Mouse (Mus musculus) heart, adult 2 months (tissue): ENCODE data around the gene Dcxr. TPM values are rescaled to one million over a fixed set of nuclear protein-coding genes. Genes with fewer than 3 reads are reported as not detected.

Experiments used
- DNase-seq, 2 experiments: peaks; one replicate each; pipeline ENCODE4 v3.0.0; 2021
- H3K27ac ChIP-seq: fragments of 200-600 bp; 2 replicates; pipeline ENCODE4 v1.8.1; 2022
- H3K27me3 ChIP-seq: fragments of 200-500 bp; 2 replicates; pipeline ENCODE4 v1.6.1; 2012; ENCODE audit warnings: mild to moderate bottlenecking, low read length, inconsistent platforms, mixed read lengths; ENCODE audit not compliant: control insufficient read depth, insufficient read depth
- H3K36me3 ChIP-seq: fragments of 200-500 bp; 2 replicates; pipeline ENCODE4 v1.6.1; 2012; ENCODE audit warnings: low read length, inconsistent platforms; ENCODE audit not compliant: control insufficient read depth, insufficient read depth
- H3K4me1 ChIP-seq: fragments of 200-500 bp; 2 replicates; pipeline ENCODE4 v1.6.1; 2011; ENCODE audit warnings: low read length; ENCODE audit not compliant: control insufficient read depth, insufficient read depth
- H3K4me3 ChIP-seq: fragments of 200-600 bp; 2 replicates; pipeline ENCODE4 v1.8.1; 2022
- H3K79me2 ChIP-seq: fragments of 200-500 bp; replicated peaks from 2 replicates; pipeline ENCODE4 v1.6.1; 2012; ENCODE audit warnings: mild to moderate bottlenecking, inconsistent platforms, low read length, moderate library complexity, mixed read lengths; ENCODE audit not compliant: control insufficient read depth, insufficient read depth
- H3K9ac ChIP-seq: fragments of 200-500 bp; 2 replicates; pipeline ENCODE4 v1.6.1; 2012; ENCODE audit warnings: low read depth, mild to moderate bottlenecking, control low read depth, inconsistent platforms, low read length, mixed read lengths
- CTCF ChIP-seq: fragments of 200-600 bp; IDR thresholded peaks from 2 replicates; pipeline ENCODE4 v1.8.1; 2022; ENCODE audit warnings: antibody characterized with exemption, mild to moderate bottlenecking, moderate library complexity
- EP300 ChIP-seq: fragments of 200-500 bp; IDR thresholded peaks from 2 replicates; pipeline ENCODE4 v1.6.1; 2011; ENCODE audit warnings: low read depth, low read length, control low read depth; ENCODE audit not compliant: insufficient read depth
- POLR2A ChIP-seq: fragments of 200-500 bp; IDR thresholded peaks from 2 replicates; pipeline ENCODE4 v1.6.1; 2011; ENCODE audit warnings: mild to moderate bottlenecking, low read depth, low read length, control low read depth; ENCODE audit not compliant: insufficient read depth
- WGBS: fragments of 180-500 bp; shearing (Covaris S2); methylation state at CpG from one replicate; pipeline ENCODE4 v1.1.7; 2018; 5-methylcytosine and 5-hydroxymethylcytosine counted together
- intact Hi-C: fragments of 180-260 bp; cut with DNase I; formaldehyde crosslinking; loops from one replicate; pipeline ENCODE4 v1.15.1; 2025
- polyA plus RNA-seq: library from polyadenylated mRNA; depleted of rRNA; stranded (reverse); fragments of >200 nt; gene quantifications from 2 replicates; pipeline ENCODE4 v1.2.3, GENCODE M21; 2012
- total RNA-seq, 2 experiments: library from RNA; stranded (reverse); gene quantifications; 2 replicates each; pipeline ENCODE4 v1.2.3; 2021

Dcxr gene
- total and polyA plus RNA-seq, 3 experiments, result 12.1 to 35.5 (median 12.9) TPM

GRCm38 (mm10) chr11:120719841-120720376, 7.2 kb downstream of the Dcxr start:
- no peak overlapping the region for H3K9ac ChIP-seq
- no peaks in the 10 kb centered on the region for H3K36me3 ChIP-seq
- H3K27me3 ChIP-seq, result 0 out of 2 replicates have a peak, but pooled peaks cover 1% of the 10 kb centered on the region
- DNase-seq, result no peak
- H3K27ac ChIP-seq, result no peak overlapping the region
- TF ChIP-seq POLR2A, result no peak
- no peak for TF ChIP-seq CTCF
- no peak for TF ChIP-seq EP300
- peaks cover 2% of the 10 kb centered on the region; the same call in 1 of the 2 replicates for H3K4me1 ChIP-seq
- H3K4me3 ChIP-seq, result no peak overlapping the region
- H3K79me2 ChIP-seq, result no peaks in the 10 kb centered on the region
- 92% methylated on average over 13 of the region's 13 CpGs for WGBS
- intact Hi-C loops, result loop anchor here (1.0 to 10.0 kb wide), 5 partner anchors 31 to 325 kb away; no protein-coding TSS in a partner anchor

DNA sequence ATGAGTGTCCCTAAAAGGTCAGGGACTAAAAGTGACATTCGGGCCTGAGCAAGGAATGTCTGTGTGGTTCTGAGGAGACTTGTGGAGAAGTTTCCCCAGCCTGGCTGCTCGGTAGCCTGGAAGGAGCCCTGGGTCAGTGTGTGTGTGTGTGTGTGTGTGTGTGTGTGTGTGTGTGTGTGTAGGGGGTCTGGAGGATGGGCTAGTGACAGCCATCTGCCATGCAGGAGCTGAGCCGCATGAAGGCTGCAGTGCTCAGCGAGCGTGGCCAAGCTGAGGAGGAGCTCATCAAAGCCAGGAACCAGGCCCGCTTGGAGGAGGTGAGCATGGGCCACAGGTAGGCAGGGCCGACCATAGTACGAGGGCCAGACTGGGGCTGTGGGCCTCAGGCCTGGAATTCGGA, 7.8 kb downstream of the Dcxr start:
- Histone ChIP-seq H3K36me3 (no peaks in the 10 kb centered on the region), H3K27ac (no peak overlapping the region), H3K79me2 (no peaks in the 10 kb centered on the region), H3K4me3 (no peak overlapping the region), H3K27me3 (0 out of 2 replicates have a peak, but pooled peaks cover 1% of the 10 kb centered on the region), H3K4me1 (peaks cover 3% of the 10 kb centered on the region; the same call in 1 of the 2 replicates), H3K9ac (no peak overlapping the region)
- no peak for DNase-seq
- TF ChIP-seq POLR2A (no peak), CTCF (no peak), EP300 (no peak)
- intact Hi-C loops, result no loop called here
- 91% methylated on average over 9 of the region's 9 CpGs for WGBS

- H3K27me3 ChIP-seq, result no peaks in the 10 kb centered on the region
- H3K9ac ChIP-seq, result no peak overlapping the region
- intact Hi-C loops, result no loop called here
- no peaks in the 10 kb centered on the region for H3K79me2 ChIP-seq
- TF ChIP-seq EP300, result no peak
- no peak for TF ChIP-seq POLR2A
- H3K4me3 ChIP-seq, result no peak overlapping the region
- no peak overlapping the region for H3K27ac ChIP-seq
- no peaks in the 10 kb centered on the region for H3K36me3 ChIP-seq
- H3K4me1 ChIP-seq, result peaks cover 5% of the 10 kb centered on the region; the same call in 1 of the 2 replicates
- no peak for DNase-seq
- WGBS, result 88% methylated on average over 9 of the region's 9 CpGs
Measured at GRCm38 (mm10) chr11:120715131-120715530, 11.9 kb downstream of the Dcxr start.

DNA sequence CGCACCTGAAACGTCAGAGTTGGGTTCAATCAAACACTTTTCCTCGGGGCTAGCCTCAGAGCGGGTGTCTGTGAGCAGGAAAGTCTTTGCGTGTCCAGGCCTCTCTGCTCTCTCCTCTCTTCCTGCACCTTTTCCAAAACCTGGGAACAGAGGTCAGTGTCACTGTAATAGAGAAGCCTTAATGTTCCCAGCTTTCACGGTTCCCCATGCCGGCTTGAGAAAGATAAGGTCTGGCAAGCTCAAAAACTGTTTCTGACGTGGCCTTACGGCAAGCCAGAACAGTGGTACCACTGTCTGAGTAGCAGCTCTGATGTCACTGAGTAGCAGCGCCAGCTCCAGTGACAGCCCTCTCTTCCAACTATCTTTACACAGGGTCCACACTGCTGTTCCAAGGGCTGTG, 12.5 kb downstream of the Dcxr start:
- WGBS, result 39% methylated on average over 10 of the region's 10 CpGs
- Histone ChIP-seq H3K36me3 (no peaks in the 10 kb centered on the region), H3K27ac (no peak overlapping the region), H3K79me2 (no peaks in the 10 kb centered on the region), H3K27me3 (no peaks in the 10 kb centered on the region), H3K9ac (no peak overlapping the region), H3K4me3 (peak overlapping the region; percentile 65), H3K4me1 (peaks cover 5% of the 10 kb centered on the region; the same call in 1 of the 2 replicates)
- TF ChIP-seq EP300, result no peak
- TF ChIP-seq CTCF, result no peak
- no peak for TF ChIP-seq POLR2A
- DNase-seq, result no peak
- intact Hi-C loops, result loop anchor here (5.0 kb wide), 1 partner anchor 132 kb away; the partner anchor contains the start of gene Arhgdia

DNA sequence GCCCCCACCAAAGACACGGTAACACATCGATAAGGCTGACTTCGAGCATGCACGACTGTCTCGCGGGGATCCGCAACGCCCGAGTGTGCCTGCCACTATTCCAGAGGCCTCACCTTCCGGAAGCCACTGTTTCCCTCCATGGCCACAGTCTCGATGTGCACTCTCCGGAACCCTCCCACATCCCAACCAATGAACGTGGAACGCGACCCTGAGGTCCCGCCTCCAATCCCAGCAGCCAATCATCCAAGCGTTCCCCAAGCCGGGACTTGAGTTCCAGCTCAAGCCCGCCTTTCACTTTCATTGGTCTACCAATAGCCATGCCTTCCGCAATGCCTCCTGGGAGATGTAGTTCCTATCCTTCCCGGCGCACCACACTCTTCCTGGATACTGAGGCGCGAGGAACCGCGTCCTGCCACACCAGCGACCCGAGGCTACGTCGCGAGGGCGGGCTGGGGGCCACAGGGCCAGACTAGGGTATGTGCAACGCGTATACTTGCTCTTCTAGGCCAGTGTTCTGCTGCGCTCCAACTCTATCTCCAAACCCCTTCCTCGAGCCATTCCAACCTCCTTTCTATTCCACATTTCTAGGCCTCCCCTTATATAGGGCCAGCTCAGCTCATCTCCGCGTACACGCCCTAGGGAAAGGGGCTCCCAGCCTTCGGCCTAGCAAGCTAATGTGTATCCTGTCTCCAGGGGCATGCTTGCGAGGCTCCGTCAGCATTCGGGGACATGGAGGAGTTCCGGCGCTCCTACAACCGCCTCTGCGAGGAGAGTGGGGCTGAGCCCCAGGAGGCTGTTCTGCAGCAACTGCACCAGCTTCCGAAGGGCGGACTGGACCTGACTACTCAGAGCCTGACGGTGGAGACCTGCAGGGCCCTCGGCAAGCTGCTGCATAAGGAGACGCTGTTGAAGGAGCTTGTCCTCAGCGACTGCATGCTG, 13.2 kb downstream of the Dcxr start, which contains the start of the genes Cenpx and Lrrc45:
Gene Cenpx, minus strand, starts transcription at position 159 of the 939 bp plus-strand sequence.
Gene Lrrc45, plus strand, starts transcription at position 346 of the 939 bp plus-strand sequence.
- 2% methylated on average over 53 of the region's 53 CpGs for WGBS
- H3K79me2 ChIP-seq, result no peaks in the 10 kb centered on the region
- H3K36me3 ChIP-seq, result no peaks in the 10 kb centered on the region
- no peaks in the 10 kb centered on the region for H3K27me3 ChIP-seq
- peak within 1 kb of the TSS; percentile 65 for H3K4me3 ChIP-seq
- H3K27ac ChIP-seq, result peak within 1 kb of the TSS; percentile 76
- no peak for TF ChIP-seq CTCF
- 0 out of 2 replicates have a peak, but pooled peaks have one; percentile 41 for TF ChIP-seq EP300
- peak; percentile 88 for TF ChIP-seq POLR2A
- peaks cover 5% of the 10 kb centered on the region; the same call in 1 of the 2 replicates for H3K4me1 ChIP-seq
- peak within 1 kb of the TSS; percentile 58 for H3K9ac ChIP-seq
- intact Hi-C loops, result loop anchor here (2.0 to 5.0 kb wide), 4 partner anchors 89 to 225 kb away; partner anchors contain the start of genes Arhgdia and Sirt7
- DNase-seq, result peak; percentile 95 to 98
